Mouse (Mus musculus) right cerebral cortex, postnatal 25 days (tissue): ENCODE results near the gene Pycr1.
A peak's percentile ranks its signal among the peaks of the same experiment; 100 is the strongest.

Experiments
- DNase-seq: peaks from one replicate; pipeline ENCODE4 v3.0.0; 2022

Gene Pycr1

DNA sequence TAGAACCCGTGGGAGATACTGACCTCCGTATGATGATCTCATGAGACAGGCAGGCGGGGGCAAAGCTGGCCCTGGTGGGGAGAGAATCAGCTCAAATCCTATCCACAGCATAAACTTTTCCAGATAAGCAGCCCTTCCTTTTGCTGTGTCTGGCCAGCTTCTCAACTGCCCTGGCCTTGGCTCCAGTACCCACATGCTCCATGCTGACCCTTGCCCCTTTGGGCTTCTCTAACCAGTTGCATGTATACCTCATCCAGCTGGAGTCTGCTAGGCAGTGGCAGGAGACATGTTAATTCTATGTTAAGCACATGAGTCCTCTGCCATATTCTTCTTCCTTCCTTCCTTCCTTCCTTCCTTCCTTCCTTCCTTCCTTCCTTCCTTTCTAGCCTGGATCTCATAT is 11.2 kb upstream of the Pycr1 start:
- DNase-seq = no peak

DNA sequence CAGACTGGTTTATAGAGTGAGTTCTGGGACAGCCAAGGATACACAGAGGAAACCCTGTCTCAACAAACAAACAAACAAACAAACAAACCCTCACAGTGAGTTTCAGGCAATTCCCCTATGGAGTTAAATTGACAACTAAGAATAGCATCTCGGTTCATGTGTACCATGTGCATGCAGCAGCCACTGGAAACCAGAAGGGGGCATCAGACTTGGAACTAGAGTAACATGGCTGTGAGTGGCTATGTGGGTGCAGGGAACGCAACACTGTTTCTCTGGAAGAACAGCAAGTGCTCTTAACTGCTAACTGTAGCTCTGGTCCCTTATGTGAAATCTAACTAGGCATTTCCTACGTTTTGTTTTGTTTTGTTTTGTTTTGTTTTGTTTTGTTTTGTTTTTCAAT is 8.3 kb upstream of the Pycr1 start:
- DNase-seq = no peak

DNA sequence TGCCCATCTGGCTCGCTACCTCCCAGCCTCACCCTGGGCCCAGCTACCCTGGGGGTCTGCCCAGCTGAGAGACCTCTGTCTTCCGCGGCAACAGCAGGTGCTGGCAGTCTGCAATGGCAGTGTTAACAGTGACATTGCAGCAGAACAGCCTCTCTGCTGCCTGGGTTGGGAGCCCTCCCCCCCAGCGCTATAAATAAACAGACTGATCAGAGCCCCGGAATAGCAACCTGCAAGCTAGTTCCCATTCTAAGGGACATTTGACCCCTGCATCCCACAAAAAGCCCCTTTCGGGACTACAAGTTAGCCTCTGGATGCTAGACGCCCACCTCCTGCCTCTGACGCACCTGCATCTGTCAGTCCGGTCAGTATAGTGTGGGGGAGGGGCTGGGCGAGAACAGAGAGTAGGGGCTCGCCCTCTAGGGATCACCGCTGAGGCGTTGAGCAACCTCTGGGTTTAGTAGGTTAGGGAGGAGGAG is 4.5 kb upstream of the Pycr1 start, which contains the start of gene Myadml2:
TSS of gene Myadml2 (minus strand) at position 158 of the 476 bp plus-strand sequence.
- no peak for DNase-seq

DNA sequence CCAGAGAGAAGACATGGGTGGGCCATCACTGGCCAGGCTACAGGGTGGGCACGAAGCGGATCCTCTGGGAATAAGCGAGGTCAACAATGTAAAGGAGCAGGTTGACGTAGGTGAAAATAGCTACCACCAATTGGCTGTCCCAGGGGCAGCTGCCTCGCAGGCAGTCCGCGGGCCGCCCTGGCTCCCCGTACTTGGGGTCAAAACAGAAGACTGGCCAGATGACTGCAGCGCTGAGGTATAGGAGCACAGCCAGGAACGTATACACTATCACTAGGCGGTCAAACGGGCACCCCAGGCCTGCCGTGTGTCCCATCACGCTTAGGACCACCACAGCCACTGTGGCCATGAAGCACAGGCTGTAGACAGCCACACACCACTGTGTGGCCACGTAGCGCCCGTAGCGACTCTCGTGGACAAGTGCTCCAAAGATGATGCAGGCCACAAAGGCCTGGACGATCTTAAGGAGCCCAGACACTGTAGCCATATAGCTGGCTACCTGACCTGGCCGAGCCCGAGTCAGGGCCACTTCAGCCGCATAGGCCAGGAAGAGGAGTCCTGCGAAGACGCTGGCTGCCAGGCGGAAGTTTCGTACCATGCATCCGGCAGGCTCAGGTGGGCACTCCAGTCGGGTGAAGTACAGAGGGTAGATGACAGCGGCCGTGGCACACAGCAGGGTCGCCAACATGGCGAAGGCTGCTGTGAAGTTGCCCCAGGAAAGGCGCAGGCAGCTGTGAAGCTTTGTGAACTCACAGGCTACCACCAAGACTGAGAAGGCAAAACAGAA is 3.7 kb upstream of the Pycr1 start:
- no peak for DNase-seq

DNA sequence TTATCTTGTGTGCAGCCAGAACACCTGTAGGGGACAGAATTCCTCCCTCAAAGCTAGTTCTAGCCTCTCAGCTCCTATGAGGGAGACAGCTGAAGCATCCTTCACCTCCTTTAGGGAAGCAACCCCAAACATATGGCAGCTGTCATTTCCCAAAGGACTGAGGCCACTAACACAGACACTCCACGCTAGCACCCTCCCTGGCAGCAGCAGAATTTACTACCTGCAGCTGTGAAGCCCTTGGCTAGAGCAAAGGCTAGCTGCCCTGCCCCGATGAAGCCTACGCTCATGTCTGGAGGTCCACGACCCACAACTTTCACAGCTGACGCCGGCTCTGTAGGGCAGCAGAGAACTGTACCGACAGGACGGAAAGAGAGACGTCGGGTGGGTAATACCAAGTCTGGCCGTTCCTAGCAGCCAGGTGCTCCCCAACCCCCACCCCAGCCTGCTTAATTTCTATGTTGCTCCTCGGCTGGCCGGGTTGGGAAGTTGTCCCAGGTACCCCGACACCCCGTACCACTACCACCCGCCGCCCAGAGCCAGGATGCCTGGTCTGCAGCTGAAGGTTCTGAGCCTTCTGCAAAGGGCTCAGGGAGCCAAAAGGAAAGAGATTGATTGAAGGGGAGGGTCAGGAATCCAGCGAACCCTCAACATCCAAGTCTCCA is 499 bp downstream of the Pycr1 start:
- DNase-seq = no peak

DNA sequence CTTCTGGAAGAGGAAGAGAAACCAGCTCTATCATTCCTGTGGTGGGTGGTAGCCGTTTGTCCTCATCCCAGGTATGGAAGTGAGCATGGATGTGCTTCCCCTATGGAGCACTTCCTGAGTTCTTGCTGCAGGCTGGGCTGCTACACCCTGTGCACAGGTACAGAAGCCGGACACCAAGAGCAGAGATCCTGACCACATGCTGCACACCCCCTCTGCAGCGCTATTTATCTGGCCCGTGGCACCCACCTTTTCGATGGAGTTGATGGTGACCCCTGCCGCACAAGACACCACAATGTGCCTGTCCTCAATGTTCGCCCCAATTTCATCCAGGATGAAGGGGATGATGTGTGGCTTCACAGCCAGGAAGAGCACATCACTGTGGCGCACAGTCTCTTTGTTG is 1.7 kb downstream of the Pycr1 start:
- no peak for DNase-seq

DNA sequence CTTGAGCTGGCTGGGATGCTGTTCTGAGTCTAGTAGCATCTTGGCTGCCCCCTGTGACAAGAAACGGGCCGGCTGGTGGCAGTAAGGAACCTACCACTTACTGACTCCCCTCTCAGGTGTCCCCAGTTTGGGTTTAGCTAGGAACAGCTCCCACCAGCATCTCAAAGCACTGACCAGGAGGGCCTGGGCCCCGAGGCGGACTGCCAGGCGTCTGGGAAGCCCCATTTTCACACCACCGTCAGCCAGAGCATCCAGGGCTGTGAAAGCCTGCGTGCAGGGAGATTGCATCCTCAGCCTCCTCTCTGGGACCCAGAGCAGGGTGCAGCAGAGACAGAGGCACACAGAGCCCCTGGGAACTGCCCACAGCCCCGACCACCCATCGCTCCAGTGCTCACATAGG is 2.3 kb downstream of the Pycr1 start:
- no peak for DNase-seq

DNA sequence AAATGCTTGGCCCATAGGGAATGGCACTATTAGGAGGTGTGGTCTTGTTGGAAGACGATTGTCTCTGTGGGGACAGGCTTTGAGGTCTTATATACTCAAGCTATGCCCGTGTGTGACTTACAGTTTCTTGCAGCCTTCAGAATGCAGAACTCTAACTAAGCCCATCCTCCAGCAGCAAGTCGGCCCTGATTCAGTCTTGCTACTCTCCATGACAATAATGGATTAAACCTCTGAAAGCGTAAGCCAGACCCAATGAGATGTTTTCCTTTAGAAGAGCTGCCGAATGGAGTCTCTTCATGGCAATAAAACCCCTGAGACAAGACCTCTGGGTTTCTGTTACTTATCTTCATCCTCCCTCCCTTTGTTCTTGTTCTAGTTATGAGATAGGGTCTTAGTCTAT is 8.8 kb downstream of the Pycr1 start:
- DNase-seq = no peak

DNA sequence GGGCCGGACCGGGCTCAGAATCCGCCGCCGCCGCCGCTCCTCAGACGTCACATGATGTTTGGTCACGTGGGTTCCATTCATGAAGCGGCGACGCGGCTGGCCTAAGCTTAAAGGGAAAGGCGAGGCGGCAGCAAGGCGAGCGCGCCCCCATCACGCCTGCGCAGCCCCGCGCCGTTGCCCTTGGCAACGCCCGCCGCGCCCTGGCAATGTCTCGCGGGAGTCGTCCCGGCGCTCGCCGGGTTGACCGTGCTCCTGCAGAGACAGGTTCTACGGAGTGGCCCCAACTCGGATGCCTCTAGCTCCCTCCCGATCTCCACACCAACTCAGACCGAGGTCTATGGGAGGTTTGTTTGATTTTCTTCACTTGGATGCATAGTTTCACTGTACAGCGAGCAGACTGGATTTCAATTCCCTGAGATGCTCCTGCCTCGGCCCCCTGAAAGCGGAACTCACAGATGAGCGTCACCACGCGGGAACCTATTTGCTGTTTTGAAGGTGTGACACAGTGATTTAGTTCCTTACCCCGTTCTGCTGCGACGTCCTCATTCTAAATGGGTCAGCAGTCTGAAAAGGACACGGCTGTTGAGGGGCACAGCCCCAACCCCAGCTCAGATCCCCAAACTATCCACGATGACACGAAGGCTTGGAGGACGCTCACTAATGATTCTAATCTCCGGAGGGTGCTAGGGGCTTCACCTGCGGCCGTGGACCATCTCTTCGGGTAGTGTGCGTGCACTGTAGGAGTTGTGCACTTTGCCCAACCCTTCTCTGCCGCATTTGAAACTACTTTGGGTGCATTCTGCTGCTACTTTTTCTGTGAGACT is 9.8 kb downstream of the Pycr1 start, which contains the start of gene Mafg:
TSS of gene Mafg (minus strand) at position 81 of the 824 bp plus-strand sequence.
- peak; percentile 93 for DNase-seq

DNA sequence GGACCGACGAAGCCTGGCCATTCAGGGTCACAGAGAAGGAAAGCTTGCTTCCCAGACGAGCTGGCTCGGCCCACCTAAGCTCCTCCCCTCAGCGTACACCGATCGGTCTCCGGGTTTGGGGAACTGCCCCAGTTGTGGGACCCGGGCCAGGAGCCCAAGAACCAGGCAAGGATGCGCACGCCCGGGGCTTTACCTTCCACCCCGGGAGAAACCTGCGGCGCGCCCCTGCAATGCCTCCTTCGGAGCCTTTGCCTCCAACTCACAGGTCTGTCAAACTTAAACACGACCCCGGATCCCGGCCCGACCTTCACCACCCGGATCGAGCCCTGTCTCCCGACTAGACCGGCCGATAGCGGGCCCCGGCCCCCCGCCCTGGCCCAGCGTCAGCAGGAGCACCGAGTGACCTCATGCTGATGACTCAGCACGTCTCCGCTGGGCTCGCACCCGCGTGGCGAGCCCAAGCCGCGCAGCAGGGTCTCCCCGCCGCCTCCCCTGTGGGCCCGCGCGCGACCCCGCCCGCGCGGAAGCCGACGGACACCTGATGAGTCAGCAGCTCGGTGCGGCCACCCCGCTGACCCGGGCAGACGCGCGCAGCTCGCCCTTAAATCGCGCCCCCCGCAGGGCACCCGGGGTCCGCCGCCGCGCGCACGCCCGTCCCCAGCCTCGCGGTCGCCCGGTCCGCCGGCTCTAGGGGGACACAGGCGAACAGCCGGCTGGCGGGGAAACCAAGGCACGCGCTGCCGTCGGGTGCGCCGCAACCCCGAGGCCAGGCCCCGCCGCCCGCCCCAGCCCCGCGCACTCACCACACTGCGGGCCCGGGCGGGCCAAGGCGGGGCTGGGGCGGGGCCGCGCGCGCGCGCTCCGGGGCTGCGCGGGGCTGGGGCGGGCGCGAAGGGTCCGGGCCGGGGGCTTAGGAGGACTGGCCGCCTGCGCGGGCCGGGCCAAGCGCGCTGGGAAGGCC is 10.7 kb downstream of the Pycr1 start:
- peak; percentile 61 for DNase-seq

DNA sequence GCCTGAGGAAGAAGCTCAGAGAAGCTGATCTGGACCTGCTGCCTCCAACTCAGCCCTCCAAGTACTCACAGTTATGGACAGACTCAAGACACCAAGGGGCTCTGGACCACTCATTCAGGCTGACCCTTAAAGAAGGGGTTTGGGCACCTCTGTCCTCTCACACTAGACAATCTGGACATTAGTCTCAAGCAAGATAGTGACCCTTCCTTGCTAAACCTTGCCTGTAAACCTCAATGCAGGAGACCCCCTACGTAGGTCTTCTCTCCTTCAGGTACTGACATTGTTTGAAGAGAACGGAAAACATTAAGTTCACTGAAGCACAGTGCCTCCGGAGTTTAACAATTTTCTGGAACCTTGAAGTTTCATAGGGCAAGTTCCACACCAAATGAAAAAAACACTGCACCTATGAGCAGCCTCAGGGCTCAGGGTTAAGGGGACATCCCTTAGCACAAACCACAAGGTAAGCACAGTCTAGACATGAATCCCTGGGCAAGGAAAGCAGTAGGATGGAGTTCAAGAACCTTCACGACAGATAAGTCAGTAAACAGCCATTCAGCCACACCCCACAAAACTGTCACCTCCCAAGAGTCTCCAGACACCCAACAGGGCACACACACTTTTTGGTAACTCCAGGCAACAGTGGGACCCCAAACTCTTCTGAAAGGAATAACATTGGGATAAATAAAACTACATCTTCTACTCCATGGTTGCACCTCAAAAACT is 11.7 kb downstream of the Pycr1 start:
- DNase-seq = no peak

DNA sequence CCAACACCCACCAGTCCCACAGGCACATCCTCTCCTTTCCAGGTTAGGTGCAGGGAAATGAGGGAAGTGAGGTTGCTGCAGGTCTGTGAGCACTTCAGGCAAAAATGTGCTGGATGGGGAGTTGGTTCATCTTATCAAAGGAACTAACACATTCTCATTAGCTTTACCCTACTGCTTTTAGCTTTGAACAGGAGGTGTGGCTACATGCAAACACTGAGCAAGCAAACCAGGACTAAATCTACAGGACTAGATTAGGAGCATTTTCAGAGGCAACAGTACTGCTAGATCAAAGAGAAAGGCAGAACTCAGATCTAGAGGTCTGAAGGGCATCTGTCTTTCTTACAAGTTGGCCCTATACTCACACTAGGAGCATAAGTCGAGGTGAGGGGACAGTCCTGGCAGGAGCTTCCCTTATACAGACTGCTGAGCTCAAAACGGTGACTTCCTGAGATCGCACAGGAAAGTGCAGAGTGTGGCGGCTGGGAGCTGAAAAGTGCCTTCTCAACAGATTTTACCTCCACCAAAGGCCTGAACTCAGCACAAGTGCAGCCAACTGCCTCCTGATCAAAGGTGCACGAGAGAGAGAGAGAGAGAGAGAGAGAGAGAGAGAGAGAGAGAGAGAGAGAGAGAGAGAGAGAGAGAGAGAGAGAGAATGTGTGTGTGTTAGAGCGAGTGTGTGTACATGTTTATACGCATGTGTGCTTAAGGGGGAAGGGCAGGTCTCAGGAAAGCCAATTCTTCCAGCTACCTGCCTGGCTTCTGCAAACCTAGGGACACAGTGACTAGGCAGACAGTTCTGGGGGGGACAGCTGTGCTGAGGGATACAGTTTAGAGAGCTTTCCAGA is 12.5 kb downstream of the Pycr1 start:
- no peak for DNase-seq

DNA sequence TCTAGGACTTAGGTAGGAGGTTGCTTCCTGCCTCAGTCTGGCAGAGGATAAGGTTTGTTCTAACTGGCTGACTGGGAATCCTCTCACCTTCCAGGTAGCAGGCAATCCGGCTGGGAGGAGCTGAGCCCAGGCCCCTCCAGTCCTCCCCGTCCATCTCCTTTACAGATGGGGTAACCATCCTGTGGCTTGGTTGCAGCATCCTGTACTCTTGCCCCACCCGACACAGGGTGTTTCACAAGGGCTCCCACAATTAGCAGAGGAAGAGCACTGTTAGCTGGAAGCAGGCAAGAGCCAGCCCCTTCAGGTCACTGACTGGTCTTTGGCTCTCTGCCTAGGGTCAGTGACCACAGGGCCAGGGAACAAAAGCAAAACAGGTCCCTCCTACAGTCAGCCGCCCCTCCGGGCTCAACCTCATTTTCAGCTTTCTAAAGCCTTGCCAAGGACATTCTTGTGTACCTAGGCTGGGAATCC is 13.1 kb downstream of the Pycr1 start:
- DNase-seq = no peak

DNA sequence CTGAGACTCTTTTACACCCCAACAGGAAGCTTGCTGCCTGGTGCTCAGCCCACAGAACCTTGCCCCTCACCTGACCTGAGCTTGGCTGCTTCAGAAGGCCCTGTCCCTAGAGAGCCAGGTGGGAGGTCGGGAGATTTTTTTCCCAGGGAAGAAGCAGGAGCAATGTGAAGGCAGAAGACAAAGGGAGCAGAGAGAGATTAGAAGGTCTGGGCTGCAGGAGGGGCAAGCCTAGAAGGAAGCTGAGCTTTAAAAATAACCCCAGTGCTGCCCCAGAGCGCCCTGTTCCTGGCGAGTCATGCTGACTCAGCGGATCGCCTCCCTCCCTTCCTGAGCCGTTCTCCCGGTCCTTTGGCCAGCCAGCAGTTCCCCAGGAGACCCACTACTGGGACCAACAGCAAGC is 13.7 kb downstream of the Pycr1 start:
- no peak for DNase-seq

DNA sequence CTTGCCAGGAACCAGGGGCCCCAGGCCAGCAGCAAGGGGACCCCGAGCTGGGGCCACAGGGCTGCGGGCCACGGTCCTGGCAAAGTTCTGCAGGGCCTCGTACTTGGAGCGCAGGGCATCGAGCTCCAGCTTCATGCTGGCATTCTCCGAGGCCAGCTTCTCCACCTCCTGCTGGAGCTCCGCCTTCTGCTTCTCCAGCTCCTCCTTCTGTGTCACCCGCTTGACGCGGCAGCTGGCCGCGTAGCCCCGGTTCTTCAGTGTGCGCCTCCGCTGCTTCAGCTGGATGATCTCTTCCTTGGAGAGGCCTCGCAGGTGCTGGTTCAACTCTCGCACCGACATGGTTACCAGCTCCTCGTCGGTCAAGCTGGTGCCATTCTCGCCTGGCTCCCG is 14.2 kb downstream of the Pycr1 start:
- DNase-seq = no peak

DNA sequence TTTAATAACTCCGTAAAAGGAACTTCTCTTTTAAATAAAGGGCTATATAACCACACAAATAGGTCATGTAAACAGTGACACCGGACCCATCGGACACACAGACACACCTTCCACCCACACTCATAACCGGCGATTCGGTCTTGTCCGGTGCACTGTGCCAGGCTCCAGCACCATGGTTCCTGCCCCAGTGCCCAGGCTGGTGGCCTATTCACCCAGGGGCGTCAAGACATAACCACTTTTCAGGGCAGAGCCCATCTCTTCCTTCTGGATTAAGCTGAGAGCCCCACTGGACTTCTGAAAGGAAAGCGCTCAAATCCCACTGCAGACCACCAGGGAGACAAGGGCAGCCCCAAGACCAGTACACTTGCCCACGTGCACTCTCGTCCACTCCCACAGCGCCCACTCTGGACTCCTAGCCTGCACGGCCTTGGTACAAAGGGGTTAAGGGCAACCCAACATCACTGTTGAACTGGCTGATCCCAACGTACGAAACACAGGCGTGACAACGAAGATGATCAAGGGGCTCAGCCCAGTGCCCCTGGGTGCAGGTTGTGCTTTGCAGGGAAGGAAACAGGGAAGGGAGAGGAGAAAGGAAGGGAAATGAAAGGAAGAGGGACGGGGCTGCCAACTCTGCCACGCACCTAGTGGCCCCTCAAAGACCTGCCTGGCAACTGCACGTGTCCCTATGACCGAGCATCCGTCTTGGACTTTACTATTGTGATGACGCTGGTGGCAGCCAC is 14.8 kb downstream of the Pycr1 start:
- DNase-seq = no peak

DNA sequence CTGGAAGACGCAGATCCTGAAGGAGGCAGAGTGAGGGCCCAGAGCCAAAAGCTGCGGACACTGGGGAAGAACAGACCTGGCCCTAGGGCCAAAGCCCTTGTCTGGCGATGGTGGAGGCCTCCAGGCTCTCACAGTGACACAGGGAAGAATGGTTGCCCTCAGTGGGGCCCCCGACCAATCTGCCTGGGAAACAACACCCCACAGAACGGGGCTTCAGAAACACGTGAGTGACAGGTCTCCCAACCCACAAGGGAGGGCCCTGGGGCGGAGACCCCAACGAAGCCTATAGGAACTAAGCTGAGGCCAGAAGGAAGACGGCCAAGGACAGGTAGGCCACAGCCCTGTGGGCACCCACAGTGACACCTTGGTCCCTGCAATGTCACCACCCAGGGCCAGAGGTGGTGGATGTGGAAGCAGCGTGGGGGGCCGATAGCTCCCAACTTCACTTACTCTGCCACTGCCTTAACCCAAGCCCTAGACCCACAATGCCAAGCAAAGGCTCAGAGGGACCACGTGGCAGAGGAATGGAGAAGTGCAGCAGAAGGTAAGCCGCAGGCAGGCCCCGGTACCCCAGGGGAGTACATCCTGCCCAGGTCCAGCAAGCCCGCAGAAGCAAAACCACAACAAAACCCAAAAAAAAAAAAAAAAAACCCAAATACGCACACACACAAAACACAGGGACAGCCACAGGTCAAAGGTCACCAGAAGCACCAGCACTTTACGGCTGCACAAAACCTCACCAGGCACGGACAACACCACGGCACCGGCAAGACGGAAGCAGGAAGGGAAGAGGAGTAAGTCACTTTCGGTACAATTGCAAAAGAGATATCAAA is 15.9 kb downstream of the Pycr1 start:
- DNase-seq = no peak

DNA sequence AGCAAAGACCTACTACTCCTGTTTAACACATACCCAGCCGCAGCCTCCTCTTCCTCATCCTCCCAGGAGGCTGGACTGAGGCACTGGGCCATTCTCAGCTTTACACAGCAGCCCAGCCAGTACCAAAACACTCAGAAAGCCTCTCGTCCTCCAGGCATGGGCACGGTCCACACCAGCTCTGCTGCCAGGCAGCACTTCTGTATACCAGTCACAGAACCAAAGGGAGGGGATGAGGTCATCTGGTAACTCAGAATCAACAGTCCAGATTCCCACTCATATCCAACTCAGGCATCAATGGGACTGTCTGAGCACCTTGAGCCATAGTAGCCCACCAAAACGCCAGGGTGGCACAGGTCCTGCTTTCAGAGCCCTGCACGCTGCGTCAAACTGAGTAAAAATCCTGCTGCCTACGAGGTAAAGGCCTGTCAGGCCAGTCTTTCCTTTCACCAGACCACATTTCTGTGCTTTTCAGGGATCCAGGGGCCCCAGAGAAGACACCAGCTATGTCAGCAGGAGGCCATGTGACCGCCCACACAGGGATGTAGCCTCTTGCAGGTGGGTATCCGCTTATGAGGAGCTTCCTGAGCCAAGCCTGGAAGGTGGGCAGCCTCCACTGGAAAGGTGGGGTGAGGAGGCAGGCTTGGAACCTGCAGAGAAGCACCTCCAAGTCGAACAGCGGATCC is 16.6 kb downstream of the Pycr1 start:
- DNase-seq = no peak
